Mouse (Mus musculus): Measurements from ENCODE around the gene Srsf1. TPM values are rescaled to one million over a fixed set of nuclear protein-coding genes. Genes with fewer than 3 reads are reported as not detected.

Gene Srsf1
- polyA plus RNA-seq, 1 experiment: 547 TPM

GRCm38 (mm10) chr11:88097173-88097572 is 50.0 kb downstream of the Srsf1 start:
- Histone ChIP-seq H3K9ac (ENCODE audit: low read depth, poor library complexity, severe bottlenecking) (no peak overlapping the region), H3K4me1 (ENCODE audit: control insufficient read depth, insufficient read depth, low read length) (peaks cover 6% of the 10 kb centered on the region), H3K4me3 (ENCODE audit: low read depth, low read length) (no peak overlapping the region), H3K9me3 (replicated peaks; ENCODE audit: control insufficient read depth, insufficient read depth, low read length, poor library complexity, severe bottlenecking) (no peaks in the 10 kb centered on the region), H3K36me3 (ENCODE audit: control insufficient read depth, insufficient read depth, low read length, poor library complexity, severe bottlenecking) (no peaks in the 10 kb centered on the region), H3K27me3 (ENCODE audit: control insufficient read depth, insufficient read depth, low read length, poor library complexity, severe bottlenecking) (peaks cover 9% of the 10 kb centered on the region), H3K27ac (ENCODE audit: insufficient read depth, low read length) (no peak overlapping the region)
- TF ChIP-seq EP300 (IDR thresholded peaks at IDR 0.05; ENCODE audit: insufficient read depth, low read depth, low read length) (no peak), POLR2A (IDR thresholded peaks at IDR 0.05; ENCODE audit: insufficient read depth, low read length) (no peak), CTCF (IDR thresholded peaks at IDR 0.05; ENCODE audit: low read depth, low read length) (no peak)

GRCm38 (mm10) chr11:88098021-88098729 is 51.0 kb downstream of the Srsf1 start, which contains the start of gene Cuedc1:
Gene Cuedc1 (plus strand): TSS chr11:88098058.
- H3K36me3 ChIP-seq (ENCODE audit: control insufficient read depth, insufficient read depth, low read length, poor library complexity, severe bottlenecking): no peaks in the 10 kb centered on the region
- peaks cover 6% of the 10 kb centered on the region for H3K4me1 ChIP-seq (ENCODE audit: control insufficient read depth, insufficient read depth, low read length)
- H3K27me3 ChIP-seq (ENCODE audit: control insufficient read depth, insufficient read depth, low read length, poor library complexity, severe bottlenecking): peaks cover 9% of the 10 kb centered on the region
- H3K4me3 ChIP-seq (ENCODE audit: low read depth, low read length): peak within 1 kb of the TSS; percentile 68
- TF ChIP-seq CTCF (IDR thresholded peaks at IDR 0.05; ENCODE audit: low read depth, low read length): no peak
- TF ChIP-seq EP300 (IDR thresholded peaks at IDR 0.05; ENCODE audit: insufficient read depth, low read depth, low read length): no peak
- TF ChIP-seq POLR2A (IDR thresholded peaks at IDR 0.05; ENCODE audit: insufficient read depth, low read length): no peak
- no peak within 1 kb of the TSS for H3K27ac ChIP-seq (ENCODE audit: insufficient read depth, low read length)
- peak within 1 kb of the TSS; percentile 97 for H3K9ac ChIP-seq (ENCODE audit: low read depth, poor library complexity, severe bottlenecking)
- H3K9me3 ChIP-seq (replicated peaks; ENCODE audit: control insufficient read depth, insufficient read depth, low read length, poor library complexity, severe bottlenecking): no peaks in the 10 kb centered on the region

- Histone ChIP-seq H3K36me3 (ENCODE audit: control insufficient read depth, insufficient read depth, low read length, poor library complexity, severe bottlenecking) (no peaks in the 10 kb centered on the region), H3K9ac (ENCODE audit: low read depth, poor library complexity, severe bottlenecking) (peak overlapping the region; percentile 97), H3K4me3 (ENCODE audit: low read depth, low read length) (peak overlapping the region; percentile 68), H3K27ac (ENCODE audit: insufficient read depth, low read length) (no peak overlapping the region), H3K27me3 (ENCODE audit: control insufficient read depth, insufficient read depth, low read length, poor library complexity, severe bottlenecking) (peaks cover 9% of the 10 kb centered on the region), H3K9me3 (replicated peaks; ENCODE audit: control insufficient read depth, insufficient read depth, low read length, poor library complexity, severe bottlenecking) (no peaks in the 10 kb centered on the region), H3K4me1 (ENCODE audit: control insufficient read depth, insufficient read depth, low read length) (peaks cover 6% of the 10 kb centered on the region)
- TF ChIP-seq EP300 (IDR thresholded peaks at IDR 0.05; ENCODE audit: insufficient read depth, low read depth, low read length) (no peak), CTCF (IDR thresholded peaks at IDR 0.05; ENCODE audit: low read depth, low read length) (no peak), POLR2A (IDR thresholded peaks at IDR 0.05; ENCODE audit: insufficient read depth, low read length) (no peak)
Measured at GRCm38 (mm10) chr11:88098787-88099598, 51.8 kb downstream of the Srsf1 start.

GRCm38 (mm10) chr11:88099599-88100023 is 52.4 kb downstream of the Srsf1 start:
- Histone ChIP-seq H3K4me1 (ENCODE audit: control insufficient read depth, insufficient read depth, low read length) (peaks cover 6% of the 10 kb centered on the region), H3K9me3 (replicated peaks; ENCODE audit: control insufficient read depth, insufficient read depth, low read length, poor library complexity, severe bottlenecking) (no peaks in the 10 kb centered on the region), H3K27me3 (ENCODE audit: control insufficient read depth, insufficient read depth, low read length, poor library complexity, severe bottlenecking) (peaks cover 9% of the 10 kb centered on the region), H3K4me3 (ENCODE audit: low read depth, low read length) (peak overlapping the region; percentile 68), H3K9ac (ENCODE audit: low read depth, poor library complexity, severe bottlenecking) (peak overlapping the region; percentile 97), H3K36me3 (ENCODE audit: control insufficient read depth, insufficient read depth, low read length, poor library complexity, severe bottlenecking) (no peaks in the 10 kb centered on the region), H3K27ac (ENCODE audit: insufficient read depth, low read length) (no peak overlapping the region)
- no peak for TF ChIP-seq CTCF (IDR thresholded peaks at IDR 0.05; ENCODE audit: low read depth, low read length)
- 0 out of 2 replicates have a peak, but pooled peaks have one; percentile 60 for TF ChIP-seq EP300 (IDR thresholded peaks at IDR 0.05; ENCODE audit: insufficient read depth, low read depth, low read length)

- Histone ChIP-seq H3K27ac (ENCODE audit: insufficient read depth, low read length) (no peak overlapping the region), H3K4me3 (ENCODE audit: low read depth, low read length) (no peak overlapping the region), H3K4me1 (ENCODE audit: control insufficient read depth, insufficient read depth, low read length) (peaks cover 6% of the 10 kb centered on the region), H3K36me3 (ENCODE audit: control insufficient read depth, insufficient read depth, low read length, poor library complexity, severe bottlenecking) (no peaks in the 10 kb centered on the region), H3K27me3 (ENCODE audit: control insufficient read depth, insufficient read depth, low read length, poor library complexity, severe bottlenecking) (peaks cover 9% of the 10 kb centered on the region), H3K9me3 (replicated peaks; ENCODE audit: control insufficient read depth, insufficient read depth, low read length, poor library complexity, severe bottlenecking) (no peaks in the 10 kb centered on the region), H3K9ac (ENCODE audit: low read depth, poor library complexity, severe bottlenecking) (no peak overlapping the region)
- TF ChIP-seq EP300 (IDR thresholded peaks at IDR 0.05; ENCODE audit: insufficient read depth, low read depth, low read length): no peak
- no peak for TF ChIP-seq POLR2A (IDR thresholded peaks at IDR 0.05; ENCODE audit: insufficient read depth, low read length)
- no peak for TF ChIP-seq CTCF (IDR thresholded peaks at IDR 0.05; ENCODE audit: low read depth, low read length)
Measured at GRCm38 (mm10) chr11:88100170-88100569, 53.0 kb downstream of the Srsf1 start.

Other genes starting within 250 kb of the Srsf1 start
- gene Lpo, start 219.1 kb upstream of the Srsf1 start, polyA plus RNA-seq (2011; ENCODE audit: insufficient read depth, insufficient read length, low read depth, missing spikeins): not detected in 2 replicates
- gene Mks1, start 194.2 kb upstream of the Srsf1 start, polyA plus RNA-seq (2011; ENCODE audit: insufficient read depth, insufficient read length, low read depth, missing spikeins): 8.2 and 12.1 TPM in 2 replicates
- gene Epx, start 171.8 kb upstream of the Srsf1 start, polyA plus RNA-seq (2011; ENCODE audit: insufficient read depth, insufficient read length, low read depth, missing spikeins): not detected in 2 replicates
- not detected in 2 replicates for gene Olfr462, start 155.1 kb upstream of the Srsf1 start, polyA plus RNA-seq (2011; ENCODE audit: insufficient read depth, insufficient read length, low read depth, missing spikeins)
- not detected in 2 replicates for gene Olfr463, start 150.0 kb upstream of the Srsf1 start, polyA plus RNA-seq (2011; ENCODE audit: insufficient read depth, insufficient read length, low read depth, missing spikeins)
- gene Olfr464, start 126.4 kb upstream of the Srsf1 start, polyA plus RNA-seq (2011; ENCODE audit: insufficient read depth, insufficient read length, low read depth, missing spikeins): not detected in 2 replicates
- 130 and 133 TPM in 2 replicates for gene Dynll2, start 59.8 kb upstream of the Srsf1 start, polyA plus RNA-seq (2011; ENCODE audit: insufficient read depth, insufficient read length, low read depth, missing spikeins)
- gene Vezf1, start 20.9 kb downstream of the Srsf1 start, polyA plus RNA-seq (2011; ENCODE audit: insufficient read depth, insufficient read length, low read depth, missing spikeins): 43.4 and 44.8 TPM in 2 replicates
- 21.9 and 22.5 TPM in 2 replicates for gene Cuedc1, start 50.7 kb downstream of the Srsf1 start, polyA plus RNA-seq (2011; ENCODE audit: insufficient read depth, insufficient read length, low read depth, missing spikeins)
- 67.9 and 107 TPM in 2 replicates for gene Mrps23, start 157.0 kb downstream of the Srsf1 start, polyA plus RNA-seq (2011; ENCODE audit: insufficient read depth, insufficient read length, low read depth, missing spikeins)
- not detected in 2 replicates for gene Ccdc182, start 246.7 kb downstream of the Srsf1 start, polyA plus RNA-seq (2011; ENCODE audit: insufficient read depth, insufficient read length, low read depth, missing spikeins)

Data from ES-Bruce4 (cell line).